Mouse (Mus musculus) stomach, embryonic 15.5 days (tissue): ENCODE data around the gene Klf1. TPM values are rescaled to one million over a fixed set of nuclear protein-coding genes. Genes with fewer than 3 reads are reported as not detected.

Experiments used
- ATAC-seq: fragments of 200-750 bp; cut with Nextera tagmentation; 2 replicates; pipeline ENCODE4 v1.8.0; 2017; ENCODE audit warnings: low read depth, moderate number of reproducible peaks, moderate TSS enrichment; ENCODE audit not compliant: insufficient read depth, low FRiP score
- H3K27ac ChIP-seq: fragments of 300-500 bp; sonication (generic); 2 replicates; pipeline ENCODE4 v1.5.1; 2015; ENCODE audit warnings: mild to moderate bottlenecking, inconsistent platforms
- H3K27me3 ChIP-seq: fragments of 300-500 bp; sonication (generic); replicated peaks from 2 replicates; pipeline ENCODE4 v1.6.1; 2015; ENCODE audit warnings: inconsistent platforms
- H3K36me3 ChIP-seq: fragments of 300-500 bp; sonication (generic); 2 replicates; pipeline ENCODE4 v1.6.1; 2015; ENCODE audit warnings: inconsistent platforms
- H3K4me1 ChIP-seq: fragments of 300-500 bp; sonication (generic); 2 replicates; pipeline ENCODE4 v1.6.1; 2015; ENCODE audit warnings: inconsistent platforms
- H3K4me2 ChIP-seq: fragments of 300-500 bp; sonication (generic); 2 replicates; pipeline ENCODE4 v1.6.1; 2015; ENCODE audit warnings: mild to moderate bottlenecking, inconsistent platforms
- H3K4me3 ChIP-seq: fragments of 300-500 bp; sonication (generic); replicated peaks from 2 replicates; pipeline ENCODE4 v1.5.1; 2015; ENCODE audit warnings: inconsistent platforms
- H3K9ac ChIP-seq: fragments of 300-500 bp; sonication (generic); 2 replicates; pipeline ENCODE4 v1.6.1; 2015; ENCODE audit warnings: inconsistent platforms
- H3K9me3 ChIP-seq: fragments of 300-500 bp; sonication (generic); 2 replicates; pipeline ENCODE4 v1.6.1; 2016; ENCODE audit warnings: inconsistent platforms
- WGBS: fragments of 180-500 bp; shearing (Covaris S2); methylation state at CpG from one replicate; pipeline ENCODE4 v1.1.7; 2015; 5-methylcytosine and 5-hydroxymethylcytosine counted together
- polyA plus RNA-seq: library from polyadenylated mRNA; unstranded; fragments of >200 nt; fragmentation: Nextera tagmentation; extraction: Ambion mirVana; gene quantifications from 2 replicates; pipeline ENCODE4 v1.2.1, GENCODE M21; 2015

Klf1 gene
- polyA plus RNA-seq, 1 experiment from 2014 or later, result 39.3 TPM

GRCm38 (mm10) chr8:84908421-84909161 is 6.9 kb downstream of the Klf1 start, which contains the start of gene Dnase2a:
Gene Dnase2a, plus strand, starts transcription at chr8:84908560.
- Histone ChIP-seq H3K27ac (no peak within 1 kb of the TSS), H3K9ac (peak within 1 kb of the TSS; percentile 71), H3K4me1 (peaks cover 17% of the 10 kb centered on the region), H3K36me3 (no peaks in the 10 kb centered on the region), H3K9me3 (no peaks in the 10 kb centered on the region), H3K4me3 (peak within 1 kb of the TSS; percentile 59), H3K4me2 (peak within 1 kb of the TSS; percentile 92), H3K27me3 (peaks cover 27% of the 10 kb centered on the region)
- ATAC-seq, result peak; percentile 92
- WGBS, result under 1% methylated on average over 45 of the region's 45 CpGs

- H3K4me2 ChIP-seq, result peak overlapping the region; percentile 92
- peak overlapping the region; percentile 59 for H3K4me3 ChIP-seq
- 48% methylated on average over 20 of the region's 20 CpGs for WGBS
- H3K9me3 ChIP-seq, result peaks cover 3% of the 10 kb centered on the region; the same call in 1 of the 2 replicates
- H3K27ac ChIP-seq, result no peak overlapping the region
- H3K9ac ChIP-seq, result peak overlapping the region; percentile 71
- ATAC-seq, result no peak; the same call in 1 of the 2 replicates
- H3K4me1 ChIP-seq, result peaks cover 15% of the 10 kb centered on the region
- H3K27me3 ChIP-seq, result peaks cover 27% of the 10 kb centered on the region
- H3K36me3 ChIP-seq, result no peaks in the 10 kb centered on the region
Measured at GRCm38 (mm10) chr8:84909162-84909767, 7.5 kb downstream of the Klf1 start.

- Histone ChIP-seq H3K4me2 (no peak overlapping the region), H3K36me3 (no peaks in the 10 kb centered on the region), H3K9me3 (peaks cover 3% of the 10 kb centered on the region; the same call in 1 of the 2 replicates), H3K4me1 (peaks cover 15% of the 10 kb centered on the region), H3K27ac (no peak overlapping the region), H3K27me3 (peaks cover 27% of the 10 kb centered on the region), H3K9ac (no peak overlapping the region), H3K4me3 (no peak overlapping the region)
- ATAC-seq, result no peak
- 69% methylated on average over 5 of the region's 5 CpGs for whole genome bisulfite sequencing
Measured at GRCm38 (mm10) chr8:84909949-84910348, 8.2 kb downstream of the Klf1 start.

- no peak for ATAC-seq
- H3K9me3 ChIP-seq, result peaks cover 3% of the 10 kb centered on the region; the same call in 1 of the 2 replicates
- peaks cover 27% of the 10 kb centered on the region for H3K27me3 ChIP-seq
- no peak overlapping the region for H3K27ac ChIP-seq
- no peak overlapping the region for H3K9ac ChIP-seq
- H3K36me3 ChIP-seq, result no peaks in the 10 kb centered on the region
- whole genome bisulfite sequencing, result 83% methylated on average over 6 of the region's 6 CpGs
- no peak overlapping the region for H3K4me3 ChIP-seq
- H3K4me2 ChIP-seq, result no peak overlapping the region
- H3K4me1 ChIP-seq, result peaks cover 15% of the 10 kb centered on the region
Measured at GRCm38 (mm10) chr8:84910551-84910950, 8.8 kb downstream of the Klf1 start.

- peaks cover 15% of the 10 kb centered on the region for H3K4me1 ChIP-seq
- H3K4me3 ChIP-seq, result no peak overlapping the region
- H3K27me3 ChIP-seq, result peaks cover 27% of the 10 kb centered on the region
- no peaks in the 10 kb centered on the region for H3K36me3 ChIP-seq
- no peak overlapping the region for H3K9ac ChIP-seq
- H3K4me2 ChIP-seq, result peak overlapping the region; percentile 93; the same call in 1 of the 2 replicates
- peaks cover 3% of the 10 kb centered on the region; the same call in 1 of the 2 replicates for H3K9me3 ChIP-seq
- ATAC-seq, result no peak
- H3K27ac ChIP-seq, result no peak overlapping the region
- WGBS, result 86% methylated on average over 9 of the region's 9 CpGs
Measured at GRCm38 (mm10) chr8:84911854-84912253, 10.1 kb downstream of the Klf1 start.

GRCm38 (mm10) chr8:84912391-84912790 is 10.7 kb downstream of the Klf1 start:
- H3K4me3 ChIP-seq, result peak overlapping the region; percentile 48

GRCm38 (mm10) chr8:84912895-84913501 is 11.3 kb downstream of the Klf1 start:
- peak; percentile 74 for ATAC-seq

More at GRCm38 (mm10) chr8:84912391-84912790, 10.7 kb downstream of the Klf1 start:
- Histone ChIP-seq H3K9ac (no peak overlapping the region), H3K27ac (no peak overlapping the region), H3K9me3 (peaks cover 3% of the 10 kb centered on the region; the same call in 1 of the 2 replicates), H3K36me3 (no peaks in the 10 kb centered on the region), H3K27me3 (peaks cover 27% of the 10 kb centered on the region), H3K4me1 (peaks cover 15% of the 10 kb centered on the region), H3K4me2 (peak overlapping the region; percentile 93)
- WGBS, result 23% methylated on average over 27 of the region's 27 CpGs
- ATAC-seq, result no peak

GRCm38 (mm10) chr8:84913502-84913900 is 11.8 kb downstream of the Klf1 start:
- H3K27me3 ChIP-seq, result peaks cover 27% of the 10 kb centered on the region
- peaks cover 15% of the 10 kb centered on the region for H3K4me1 ChIP-seq
- H3K9ac ChIP-seq, result no peak overlapping the region
- WGBS, result 10% methylated on average over 9 of the region's 9 CpGs
- H3K4me2 ChIP-seq, result peak overlapping the region; percentile 93
- peaks cover 3% of the 10 kb centered on the region; the same call in 1 of the 2 replicates for H3K9me3 ChIP-seq
- H3K36me3 ChIP-seq, result no peaks in the 10 kb centered on the region
- peak overlapping the region; percentile 48 for H3K4me3 ChIP-seq
- H3K27ac ChIP-seq, result no peak overlapping the region; the same call in 1 of the 2 replicates
- no peak for ATAC-seq

More at GRCm38 (mm10) chr8:84912895-84913501, 11.3 kb downstream of the Klf1 start:
- Histone ChIP-seq H3K9me3 (peaks cover 3% of the 10 kb centered on the region; the same call in 1 of the 2 replicates), H3K4me1 (peaks cover 15% of the 10 kb centered on the region), H3K27me3 (peaks cover 27% of the 10 kb centered on the region), H3K4me3 (peak overlapping the region; percentile 48), H3K36me3 (no peaks in the 10 kb centered on the region), H3K9ac (0 out of 2 replicates have a peak overlapping the region, but pooled peaks have one; percentile 3), H3K27ac (no peak overlapping the region; the same call in 1 of the 2 replicates), H3K4me2 (peak overlapping the region; percentile 93)
- 1% methylated on average over 55 of the region's 55 CpGs for WGBS

GRCm38 (mm10) chr8:84913960-84914359 is 12.2 kb downstream of the Klf1 start:
- H3K36me3 ChIP-seq, result no peaks in the 10 kb centered on the region
- WGBS, result 34% methylated on average over 4 of the region's 4 CpGs
- no peak overlapping the region for H3K27ac ChIP-seq
- H3K4me3 ChIP-seq, result no peak overlapping the region
- peaks cover 27% of the 10 kb centered on the region for H3K27me3 ChIP-seq
- H3K9me3 ChIP-seq, result peaks cover 3% of the 10 kb centered on the region; the same call in 1 of the 2 replicates
- no peak for ATAC-seq
- peaks cover 12% of the 10 kb centered on the region for H3K4me1 ChIP-seq
- no peak overlapping the region for H3K9ac ChIP-seq
- peak overlapping the region; percentile 93 for H3K4me2 ChIP-seq

- H3K9me3 ChIP-seq, result peaks cover 3% of the 10 kb centered on the region; the same call in 1 of the 2 replicates
- WGBS, result 78% methylated on average over 8 of the region's 8 CpGs
- H3K4me1 ChIP-seq, result peaks cover 5% of the 10 kb centered on the region
- no peak for ATAC-seq
- H3K9ac ChIP-seq, result no peak overlapping the region
- H3K27ac ChIP-seq, result no peak overlapping the region
- H3K36me3 ChIP-seq, result no peaks in the 10 kb centered on the region
- no peak overlapping the region for H3K4me3 ChIP-seq
- H3K27me3 ChIP-seq, result peaks cover 23% of the 10 kb centered on the region
- no peak overlapping the region for H3K4me2 ChIP-seq
Measured at GRCm38 (mm10) chr8:84915269-84915668, 13.5 kb downstream of the Klf1 start.

GRCm38 (mm10) chr8:84917781-84918180 is 16.1 kb downstream of the Klf1 start:
- H3K9ac ChIP-seq, result no peak overlapping the region
- peaks cover 3% of the 10 kb centered on the region; the same call in 1 of the 2 replicates for H3K9me3 ChIP-seq
- H3K36me3 ChIP-seq, result no peaks in the 10 kb centered on the region
- no peak overlapping the region for H3K4me2 ChIP-seq
- ATAC-seq, result no peak
- 35% methylated on average over 20 of the region's 20 CpGs for WGBS
- no peak overlapping the region for H3K4me3 ChIP-seq
- H3K4me1 ChIP-seq, result peaks cover 3% of the 10 kb centered on the region
- no peak overlapping the region for H3K27ac ChIP-seq
- H3K27me3 ChIP-seq, result peaks cover 4% of the 10 kb centered on the region
